Mouse (Mus musculus): ENCODE measurements around the gene Cd3e. TPM values are rescaled to one million over a fixed set of nuclear protein-coding genes. Genes with fewer than 3 reads are reported as not detected.
A peak's percentile ranks its signal among the peaks of the same experiment; 100 is the strongest.
"Not testable (repeated sequence)": the region's sequence is repeated elsewhere in the genome, so short reads cannot be mapped to it uniquely, and the experiment has no call there.

Cd3e gene
- polyA plus RNA-seq, 1 experiment from 2014 or later = not detected

- peaks cover 47% of the 10 kb centered on the region for H3K27me3 ChIP-seq (ENCODE audit: control insufficient read depth, insufficient read depth, low read length)
- H3K36me3 ChIP-seq (ENCODE audit: control insufficient read depth, insufficient read depth, low read length) = no peaks in the 10 kb centered on the region
- H3K27ac ChIP-seq (replicated peaks; ENCODE audit: low read depth, low read length) = no peak overlapping the region
- H3K4me3 ChIP-seq (replicated peaks; ENCODE audit: low read depth, low read length) = no peak overlapping the region
- no peaks in the 10 kb centered on the region; the same call in 1 of the 2 replicates for H3K4me1 ChIP-seq (ENCODE audit: control insufficient read depth, insufficient read depth, low read length)
- no peak overlapping the region for H3K4me2 ChIP-seq (ENCODE audit: low read length)
- ATAC-seq (ENCODE audit: low FRiP score, low TSS enrichment) (no peak), DNase-seq (no peak)
- no peaks in the 10 kb centered on the region for H3K9me3 ChIP-seq (ENCODE audit: control insufficient read depth, low read length)
- whole genome bisulfite sequencing = 4% methylated on average over 20 of the region's 20 CpGs
- H3K9ac ChIP-seq (replicated peaks; ENCODE audit: low read length) = no peak overlapping the region
These were observed 32.8 kb upstream of the Cd3e start for GRCm38 (mm10) chr9:45042056-45042720.

GRCm38 (mm10) chr9:45041131-45041838 is 31.9 kb upstream of the Cd3e start:
- no peak overlapping the region for H3K4me2 ChIP-seq (ENCODE audit: low read length)
- WGBS = 35% methylated on average over 17 of the region's 17 CpGs
- peaks cover 47% of the 10 kb centered on the region for H3K27me3 ChIP-seq (ENCODE audit: control insufficient read depth, insufficient read depth, low read length)
- H3K4me1 ChIP-seq (ENCODE audit: control insufficient read depth, insufficient read depth, low read length) = no peaks in the 10 kb centered on the region; the same call in 1 of the 2 replicates
- H3K36me3 ChIP-seq (ENCODE audit: control insufficient read depth, insufficient read depth, low read length) = no peaks in the 10 kb centered on the region
- DNase-seq (peak; percentile 30), ATAC-seq (ENCODE audit: low FRiP score, low TSS enrichment) (no peak)
- no peak overlapping the region for H3K27ac ChIP-seq (replicated peaks; ENCODE audit: low read depth, low read length)
- H3K9ac ChIP-seq (replicated peaks; ENCODE audit: low read length) = no peak overlapping the region
- no peak overlapping the region for H3K4me3 ChIP-seq (replicated peaks; ENCODE audit: low read depth, low read length)
- H3K9me3 ChIP-seq (ENCODE audit: control insufficient read depth, low read length) = no peaks in the 10 kb centered on the region

GRCm38 (mm10) chr9:45040066-45040845 is 30.8 kb upstream of the Cd3e start:
- Histone ChIP-seq H3K4me3 (replicated peaks; ENCODE audit: low read depth, low read length) (no peak overlapping the region), H3K27ac (replicated peaks; ENCODE audit: low read depth, low read length) (no peak overlapping the region), H3K27me3 (ENCODE audit: control insufficient read depth, insufficient read depth, low read length) (peaks cover 47% of the 10 kb centered on the region), H3K4me2 (ENCODE audit: low read length) (0 out of 2 replicates have a peak overlapping the region, but pooled peaks have one; percentile 13), H3K9ac (replicated peaks; ENCODE audit: low read length) (no peak overlapping the region), H3K36me3 (ENCODE audit: control insufficient read depth, insufficient read depth, low read length) (no peaks in the 10 kb centered on the region), H3K4me1 (ENCODE audit: control insufficient read depth, insufficient read depth, low read length) (no peaks in the 10 kb centered on the region; the same call in 1 of the 2 replicates), H3K9me3 (ENCODE audit: control insufficient read depth, low read length) (no peaks in the 10 kb centered on the region)
- DNase-seq (no peak), ATAC-seq (ENCODE audit: low FRiP score, low TSS enrichment) (no peak)
- 21% methylated on average over 14 of the region's 14 CpGs for WGBS

- ATAC-seq (ENCODE audit: low FRiP score, low TSS enrichment) (no peak), DNase-seq (no peak)
- H3K9me3 ChIP-seq (ENCODE audit: control insufficient read depth, low read length) = no peaks in the 10 kb centered on the region
- no peak within 1 kb of the TSS for H3K9ac ChIP-seq (replicated peaks; ENCODE audit: low read length)
- 67% methylated on average over 5 of the region's 5 CpGs for WGBS
- H3K4me3 ChIP-seq (replicated peaks; ENCODE audit: low read depth, low read length) = no peak within 1 kb of the TSS
- peaks cover 44% of the 10 kb centered on the region for H3K27me3 ChIP-seq (ENCODE audit: control insufficient read depth, insufficient read depth, low read length)
- H3K27ac ChIP-seq (replicated peaks; ENCODE audit: low read depth, low read length) = no peak within 1 kb of the TSS
- 0 out of 2 replicates have a peak within 1 kb of the TSS, but pooled peaks have one; percentile 13 for H3K4me2 ChIP-seq (ENCODE audit: low read length)
- no peaks in the 10 kb centered on the region; the same call in 1 of the 2 replicates for H3K4me1 ChIP-seq (ENCODE audit: control insufficient read depth, insufficient read depth, low read length)
- no peaks in the 10 kb centered on the region for H3K36me3 ChIP-seq (ENCODE audit: control insufficient read depth, insufficient read depth, low read length)
These were observed 30.1 kb upstream of the Cd3e start, which contains the start of gene Mpzl2 for GRCm38 (mm10) chr9:45039499-45039898. Mpzl2 (plus strand) TSS chr9:45039799.

GRCm38 (mm10) chr9:45037803-45038202 is 28.4 kb upstream of the Cd3e start:
- H3K4me2 ChIP-seq (ENCODE audit: low read length); H3K4me3 ChIP-seq (replicated peaks; ENCODE audit: low read depth, low read length); ATAC-seq (ENCODE audit: low FRiP score, low TSS enrichment); H3K4me1 ChIP-seq (ENCODE audit: control insufficient read depth, insufficient read depth, low read length); H3K27ac ChIP-seq (replicated peaks; ENCODE audit: low read depth, low read length); H3K9me3 ChIP-seq (ENCODE audit: control insufficient read depth, low read length); H3K36me3 ChIP-seq (ENCODE audit: control insufficient read depth, insufficient read depth, low read length); DNase-seq; H3K9ac ChIP-seq (replicated peaks; ENCODE audit: low read length): not testable (repeated sequence)
- H3K27me3 ChIP-seq (ENCODE audit: control insufficient read depth, insufficient read depth, low read length) = peaks cover 30% of the 10 kb centered on the region
- 85% methylated on average over 1 of the region's 1 CpGs for WGBS

GRCm38 (mm10) chr9:45034526-45034925 is 25.1 kb upstream of the Cd3e start:
- Histone ChIP-seq H3K4me1 (ENCODE audit: control insufficient read depth, insufficient read depth, low read length) (no peaks in the 10 kb centered on the region), H3K27me3 (ENCODE audit: control insufficient read depth, insufficient read depth, low read length) (no peaks in the 10 kb centered on the region), H3K4me3 (replicated peaks; ENCODE audit: low read depth, low read length) (no peak overlapping the region), H3K9me3 (ENCODE audit: control insufficient read depth, low read length) (no peaks in the 10 kb centered on the region), H3K27ac (replicated peaks; ENCODE audit: low read depth, low read length) (no peak overlapping the region), H3K36me3 (ENCODE audit: control insufficient read depth, insufficient read depth, low read length) (no peaks in the 10 kb centered on the region), H3K4me2 (ENCODE audit: low read length) (no peak overlapping the region), H3K9ac (replicated peaks; ENCODE audit: low read length) (no peak overlapping the region)
- ATAC-seq (ENCODE audit: low FRiP score, low TSS enrichment) (no peak), DNase-seq (no peak)
- WGBS = 71% methylated on average over 3 of the region's 3 CpGs

GRCm38 (mm10) chr9:45032261-45032660 is 22.8 kb upstream of the Cd3e start:
- DNase-seq (no peak), ATAC-seq (ENCODE audit: low FRiP score, low TSS enrichment) (no peak)
- no peaks in the 10 kb centered on the region for H3K4me1 ChIP-seq (ENCODE audit: control insufficient read depth, insufficient read depth, low read length)
- no peak overlapping the region for H3K4me2 ChIP-seq (ENCODE audit: low read length)
- H3K27me3 ChIP-seq (ENCODE audit: control insufficient read depth, insufficient read depth, low read length) = no peaks in the 10 kb centered on the region
- WGBS = 84% methylated on average over 2 of the region's 2 CpGs
- no peaks in the 10 kb centered on the region for H3K36me3 ChIP-seq (ENCODE audit: control insufficient read depth, insufficient read depth, low read length)
- no peak overlapping the region for H3K4me3 ChIP-seq (replicated peaks; ENCODE audit: low read depth, low read length)
- H3K27ac ChIP-seq (replicated peaks; ENCODE audit: low read depth, low read length) = no peak overlapping the region
- no peak overlapping the region for H3K9ac ChIP-seq (replicated peaks; ENCODE audit: low read length)
- no peaks in the 10 kb centered on the region for H3K9me3 ChIP-seq (ENCODE audit: control insufficient read depth, low read length)

- H3K4me1 ChIP-seq (ENCODE audit: control insufficient read depth, insufficient read depth, low read length) = no peaks in the 10 kb centered on the region
- DNase-seq (no peak), ATAC-seq (ENCODE audit: low FRiP score, low TSS enrichment) (no peak)
- no peak overlapping the region for H3K4me3 ChIP-seq (replicated peaks; ENCODE audit: low read depth, low read length)
- no peaks in the 10 kb centered on the region for H3K9me3 ChIP-seq (ENCODE audit: control insufficient read depth, low read length)
- no peaks in the 10 kb centered on the region for H3K36me3 ChIP-seq (ENCODE audit: control insufficient read depth, insufficient read depth, low read length)
- no peak overlapping the region for H3K4me2 ChIP-seq (ENCODE audit: low read length)
- WGBS = 70% methylated on average over 6 of the region's 6 CpGs
- H3K27me3 ChIP-seq (ENCODE audit: control insufficient read depth, insufficient read depth, low read length) = no peaks in the 10 kb centered on the region
- no peak overlapping the region for H3K9ac ChIP-seq (replicated peaks; ENCODE audit: low read length)
- no peak overlapping the region for H3K27ac ChIP-seq (replicated peaks; ENCODE audit: low read depth, low read length)
These were observed 20.9 kb upstream of the Cd3e start for GRCm38 (mm10) chr9:45030341-45030740.

All from midbrain, embryonic 14.5 days (tissue).